Mouse (Mus musculus): ENCODE data around the gene Ass1. TPM values are rescaled to one million over a fixed set of nuclear protein-coding genes. Genes with fewer than 3 reads are reported as not detected.

The Ass1 gene
- total RNA-seq, 2 experiments from 2014 or later: 13.6 to 17.6 TPM

GRCm38 (mm10) chr2:31458460-31458859, 11.5 kb upstream of the Ass1 start:
- DNase-seq (ENCODE audit: low spot score in 2 of 2): no peak

- no peak for DNase-seq (ENCODE audit: low spot score in 2 of 2)
Measured at GRCm38 (mm10) chr2:31458989-31459936, 10.7 kb upstream of the Ass1 start.

- peak; percentile 55 to 66 for DNase-seq (ENCODE audit: low spot score in 2 of 2)
Measured at GRCm38 (mm10) chr2:31460025-31460571, 9.9 kb upstream of the Ass1 start.

GRCm38 (mm10) chr2:31460920-31461319, 9.1 kb upstream of the Ass1 start:
- DNase-seq (ENCODE audit: low spot score in 2 of 2): no peak

- no peak for DNase-seq (ENCODE audit: low spot score in 2 of 2)
Measured at GRCm38 (mm10) chr2:31462051-31462450, 8.0 kb upstream of the Ass1 start.

GRCm38 (mm10) chr2:31463253-31463652, 6.8 kb upstream of the Ass1 start:
- no peak for DNase-seq (ENCODE audit: low spot score in 2 of 2)

- no peak for DNase-seq (ENCODE audit: low spot score in 2 of 2)
Measured at GRCm38 (mm10) chr2:31463696-31464528, 6.1 kb upstream of the Ass1 start.

GRCm38 (mm10) chr2:31464529-31464910, 5.5 kb upstream of the Ass1 start:
- no peak for DNase-seq (ENCODE audit: low spot score in 2 of 2)

GRCm38 (mm10) chr2:31467457-31467856, 2.5 kb upstream of the Ass1 start:
- DNase-seq (ENCODE audit: low spot score in 2 of 2): no peak

GRCm38 (mm10) chr2:31468857-31469256, 1.1 kb upstream of the Ass1 start:
- no peak for DNase-seq (ENCODE audit: low spot score in 2 of 2)

GRCm38 (mm10) chr2:31469480-31469879, 527 bp upstream of the Ass1 start:
- no peak for DNase-seq (ENCODE audit: low spot score in 2 of 2)

- DNase-seq (ENCODE audit: low spot score in 2 of 2): no peak
Measured at GRCm38 (mm10) chr2:31470683-31471385, 827 bp downstream of the Ass1 start.

GRCm38 (mm10) chr2:31471611-31472010, 1.6 kb downstream of the Ass1 start:
- no peak for DNase-seq (ENCODE audit: low spot score in 2 of 2)

GRCm38 (mm10) chr2:31472406-31473065, 2.5 kb downstream of the Ass1 start:
- DNase-seq (ENCODE audit: low spot score in 2 of 2): peak; percentile 60 to 65

- DNase-seq (ENCODE audit: low spot score in 2 of 2): no peak
Measured at GRCm38 (mm10) chr2:31473941-31474340, 3.9 kb downstream of the Ass1 start.

- no peak for DNase-seq (ENCODE audit: low spot score in 2 of 2)
Measured at GRCm38 (mm10) chr2:31474686-31475085, 4.7 kb downstream of the Ass1 start.

GRCm38 (mm10) chr2:31476107-31476820, 6.3 kb downstream of the Ass1 start:
- no peak for DNase-seq (ENCODE audit: low spot score in 2 of 2)

- DNase-seq (ENCODE audit: low spot score in 2 of 2): no peak
Measured at GRCm38 (mm10) chr2:31477234-31478161, 7.5 kb downstream of the Ass1 start.
